Mouse (Mus musculus): Measurements from ENCODE around the gene Galnt10.

Galnt10 gene

GRCm38 (mm10) chr11:57684891-57685290 lies 39.6 kb downstream of the Galnt10 start:
- no peaks in the 10 kb centered on the region for H3K27me3 ChIP-seq (ENCODE audit: control insufficient read depth, insufficient read depth, low read length, poor library complexity, severe bottlenecking)
- no peaks in the 10 kb centered on the region for H3K36me3 ChIP-seq (ENCODE audit: control insufficient read depth, insufficient read depth, low read length, poor library complexity, severe bottlenecking)
- DNase-seq (ENCODE audit: low read depth, low spot score) = no peak

- peak; percentile 72 for DNase-seq (ENCODE audit: low read depth, low spot score)
- no peaks in the 10 kb centered on the region for H3K27me3 ChIP-seq (ENCODE audit: control insufficient read depth, insufficient read depth, low read length, poor library complexity, severe bottlenecking)
Observed at GRCm38 (mm10) chr11:57685689-57686454, 40.6 kb downstream of the Galnt10 start.

DNA sequence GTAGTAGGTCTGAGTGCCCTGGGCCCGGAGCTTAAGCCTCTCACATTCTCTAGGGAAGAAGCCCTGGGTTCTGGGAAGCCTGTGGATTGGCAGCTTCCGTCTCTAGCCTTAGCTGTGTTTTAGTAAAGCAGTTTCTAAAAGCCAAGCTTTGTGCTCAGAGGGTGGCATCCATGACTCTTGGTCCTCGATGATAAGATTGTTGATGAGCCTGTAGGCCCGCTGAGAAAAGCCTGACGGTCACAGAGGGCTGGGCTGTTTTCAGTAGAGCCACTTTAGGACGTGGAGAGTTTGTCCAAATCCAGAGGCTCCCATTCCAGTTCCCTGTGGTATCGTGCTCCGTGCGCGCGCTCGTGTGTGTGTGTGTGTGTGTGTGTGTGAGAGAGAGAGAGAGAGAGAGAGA lies 41.6 kb downstream of the Galnt10 start:
- no peak for DNase-seq (ENCODE audit: low read depth, low spot score)
- no peaks in the 10 kb centered on the region for H3K27me3 ChIP-seq (ENCODE audit: control insufficient read depth, insufficient read depth, low read length, poor library complexity, severe bottlenecking)

More at GRCm38 (mm10) chr11:57685689-57686454, 40.6 kb downstream of the Galnt10 start:
- no peaks in the 10 kb centered on the region for H3K36me3 ChIP-seq (ENCODE audit: control insufficient read depth, insufficient read depth, low read length, poor library complexity, severe bottlenecking)

DNA sequence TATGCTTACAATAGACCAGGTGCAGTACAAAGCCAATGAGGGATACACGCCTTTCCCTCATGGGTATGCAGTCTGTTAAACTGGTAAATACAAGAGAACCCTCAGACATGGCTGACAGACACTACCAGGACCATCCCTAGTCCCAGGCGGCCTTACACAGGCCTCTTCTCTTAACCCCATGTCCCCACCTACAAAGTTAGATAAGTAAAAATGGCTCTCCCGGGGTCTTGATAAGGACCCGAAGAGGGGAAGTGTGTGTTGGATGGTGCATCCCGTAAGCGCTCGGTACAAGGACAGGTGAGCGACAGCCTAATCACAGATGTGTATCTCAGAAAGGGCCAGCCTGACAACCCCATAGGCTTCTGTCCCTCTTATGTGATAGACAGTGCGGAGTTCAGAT lies 42.0 kb downstream of the Galnt10 start:
- H3K36me3 ChIP-seq (ENCODE audit: control insufficient read depth, insufficient read depth, low read length, poor library complexity, severe bottlenecking) = no peaks in the 10 kb centered on the region
- H3K27me3 ChIP-seq (ENCODE audit: control insufficient read depth, insufficient read depth, low read length, poor library complexity, severe bottlenecking) = no peaks in the 10 kb centered on the region
- DNase-seq (ENCODE audit: low read depth, low spot score) = no peak

More for the DNA sequence above, 41.6 kb downstream of the Galnt10 start:
- no peaks in the 10 kb centered on the region for H3K36me3 ChIP-seq (ENCODE audit: control insufficient read depth, insufficient read depth, low read length, poor library complexity, severe bottlenecking)

DNA sequence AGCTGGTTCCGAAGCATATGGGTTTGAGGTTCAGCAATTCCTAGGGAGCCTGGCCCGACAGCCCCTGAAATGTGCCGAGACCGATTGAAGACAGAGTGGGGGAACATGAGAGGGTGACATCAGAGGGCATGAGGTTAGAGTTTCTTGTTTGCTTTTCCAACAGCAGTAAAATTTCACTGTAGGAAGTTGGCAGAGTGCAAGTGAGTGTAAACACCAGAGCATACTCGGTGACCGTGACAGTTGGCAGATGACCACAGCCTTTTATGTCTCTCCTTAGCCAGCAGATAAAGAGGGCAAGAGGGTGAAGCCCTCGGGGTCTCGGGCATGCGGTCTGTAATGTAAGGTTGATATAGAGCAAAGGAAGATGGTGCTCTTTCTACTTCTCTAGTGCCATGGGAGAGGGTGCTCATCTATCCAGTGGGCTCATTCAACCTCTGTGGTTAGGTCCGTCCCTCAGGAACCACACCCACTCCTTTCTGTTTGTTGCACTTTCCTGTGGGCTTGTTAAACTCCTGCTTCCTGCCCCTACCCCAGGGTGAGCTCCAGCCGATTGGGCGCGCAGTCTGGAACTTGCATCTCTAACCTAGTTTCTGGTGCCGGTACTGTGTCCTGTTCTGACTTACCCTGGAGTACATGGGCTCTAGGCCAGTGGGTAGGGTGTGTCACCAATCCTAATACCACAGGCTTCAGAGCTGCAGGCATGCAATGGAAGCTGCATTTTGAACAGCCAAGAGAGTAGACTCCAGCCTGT lies 43.1 kb downstream of the Galnt10 start:
- H3K36me3 ChIP-seq (ENCODE audit: control insufficient read depth, insufficient read depth, low read length, poor library complexity, severe bottlenecking) = no peaks in the 10 kb centered on the region
- no peaks in the 10 kb centered on the region for H3K27me3 ChIP-seq (ENCODE audit: control insufficient read depth, insufficient read depth, low read length, poor library complexity, severe bottlenecking)
- no peak for DNase-seq (ENCODE audit: low read depth, low spot score)

GRCm38 (mm10) chr11:57689811-57690210 lies 44.6 kb downstream of the Galnt10 start:
- H3K27me3 ChIP-seq (ENCODE audit: control insufficient read depth, insufficient read depth, low read length, poor library complexity, severe bottlenecking) = no peaks in the 10 kb centered on the region
- no peak for DNase-seq (ENCODE audit: low read depth, low spot score)

DNA sequence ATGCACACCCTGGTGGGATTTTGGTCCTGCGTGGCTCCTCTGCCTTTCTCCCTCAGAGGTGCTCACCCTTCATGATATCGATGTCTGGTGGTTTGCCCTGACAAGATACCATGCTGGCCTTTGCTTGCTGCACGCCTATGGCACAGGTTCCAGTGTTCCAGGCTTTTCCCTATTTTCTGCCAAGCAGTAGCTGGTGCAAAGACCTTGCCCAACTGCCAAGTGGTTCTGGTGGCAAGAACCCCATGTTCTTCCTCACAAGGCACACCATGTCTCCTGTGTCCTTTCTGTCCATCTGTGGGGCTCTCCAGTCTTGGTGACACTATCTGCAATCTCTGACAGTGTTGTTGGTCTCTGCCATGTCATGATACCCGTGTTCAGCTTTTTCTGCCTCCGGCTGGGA lies 45.6 kb downstream of the Galnt10 start:
- H3K36me3 ChIP-seq (ENCODE audit: control insufficient read depth, insufficient read depth, low read length, poor library complexity, severe bottlenecking) = no peaks in the 10 kb centered on the region
- no peak for DNase-seq (ENCODE audit: low read depth, low spot score)
- no peaks in the 10 kb centered on the region for H3K27me3 ChIP-seq (ENCODE audit: control insufficient read depth, insufficient read depth, low read length, poor library complexity, severe bottlenecking)

More at GRCm38 (mm10) chr11:57689811-57690210, 44.6 kb downstream of the Galnt10 start:
- no peaks in the 10 kb centered on the region for H3K36me3 ChIP-seq (ENCODE audit: control insufficient read depth, insufficient read depth, low read length, poor library complexity, severe bottlenecking)

DNA sequence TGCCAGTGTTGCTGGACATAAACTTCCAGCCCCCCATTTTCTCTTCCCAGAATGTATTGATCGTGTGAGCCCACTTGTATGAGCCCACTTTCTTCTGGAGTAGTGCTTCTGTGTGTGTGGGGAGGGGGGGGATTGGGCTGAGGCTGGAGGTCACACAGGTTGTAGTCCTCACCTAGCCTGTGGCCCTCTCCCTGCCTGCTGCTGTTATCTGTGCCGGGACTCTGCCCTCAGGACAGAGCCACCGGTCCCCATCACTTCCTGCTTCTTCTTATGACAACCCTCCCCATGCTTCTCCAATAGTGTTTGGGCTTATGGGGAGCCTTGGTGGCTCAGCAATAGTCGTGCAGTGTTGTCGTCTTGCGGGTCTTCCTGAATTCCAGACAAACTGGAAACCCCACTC lies 46.7 kb downstream of the Galnt10 start:
- DNase-seq (ENCODE audit: low read depth, low spot score) = no peak
- Histone ChIP-seq H3K36me3 (ENCODE audit: control insufficient read depth, insufficient read depth, low read length, poor library complexity, severe bottlenecking) (no peaks in the 10 kb centered on the region), H3K27me3 (ENCODE audit: control insufficient read depth, insufficient read depth, low read length, poor library complexity, severe bottlenecking) (no peaks in the 10 kb centered on the region)

- H3K27me3 ChIP-seq (ENCODE audit: control insufficient read depth, insufficient read depth, low read length, poor library complexity, severe bottlenecking) = no peaks in the 10 kb centered on the region
- H3K36me3 ChIP-seq (ENCODE audit: control insufficient read depth, insufficient read depth, low read length, poor library complexity, severe bottlenecking) = no peaks in the 10 kb centered on the region
- no peak for DNase-seq (ENCODE audit: low read depth, low spot score)
Observed at GRCm38 (mm10) chr11:57692726-57693125, 47.5 kb downstream of the Galnt10 start.

DNA sequence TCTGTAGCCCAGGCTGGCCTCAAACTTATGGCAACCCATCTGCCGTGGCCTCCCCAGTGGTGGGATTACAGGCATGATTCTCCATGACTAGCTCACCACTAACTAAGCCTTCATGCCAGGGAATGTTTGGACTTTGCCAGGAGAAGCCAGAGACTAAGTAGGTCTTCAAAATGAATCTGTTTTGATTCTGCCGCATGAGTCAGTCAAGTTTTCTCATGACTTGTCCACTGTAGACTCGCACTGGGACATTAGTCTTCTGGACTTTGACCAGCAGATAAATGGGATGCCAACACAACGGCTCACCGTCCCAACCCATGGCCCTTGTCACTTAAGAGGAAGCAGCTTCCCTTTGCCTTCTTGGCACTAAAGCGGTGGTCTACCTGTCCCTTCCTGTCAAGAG lies 49.2 kb downstream of the Galnt10 start:
- no peak for DNase-seq (ENCODE audit: low read depth, low spot score)
- no peaks in the 10 kb centered on the region for H3K36me3 ChIP-seq (ENCODE audit: control insufficient read depth, insufficient read depth, low read length, poor library complexity, severe bottlenecking)
- no peaks in the 10 kb centered on the region for H3K27me3 ChIP-seq (ENCODE audit: control insufficient read depth, insufficient read depth, low read length, poor library complexity, severe bottlenecking)

DNA sequence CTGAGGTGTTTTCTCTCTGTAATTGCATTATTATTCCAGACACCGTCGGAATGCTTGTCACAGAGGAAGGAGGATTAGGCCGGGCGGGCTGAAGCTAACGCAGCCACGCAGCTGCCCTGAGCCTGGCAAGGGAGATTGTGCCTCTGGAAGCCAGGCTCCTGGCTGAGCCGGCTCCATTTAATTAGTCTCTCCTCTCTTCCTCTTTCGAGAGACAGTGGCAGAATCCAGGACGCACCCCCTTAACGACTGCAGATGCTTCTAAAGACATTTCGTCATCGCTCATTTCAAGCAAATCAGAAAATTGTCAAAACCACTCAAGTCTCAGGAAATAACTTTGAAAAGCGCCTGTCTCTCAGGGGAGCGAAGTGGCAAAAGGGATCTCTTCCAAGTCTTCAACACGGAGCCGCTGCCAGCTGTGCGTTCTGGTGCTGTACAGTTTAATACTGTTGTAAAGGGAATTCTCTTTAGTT lies 51.0 kb downstream of the Galnt10 start:
- H3K27me3 ChIP-seq (ENCODE audit: control insufficient read depth, insufficient read depth, low read length, poor library complexity, severe bottlenecking) = no peaks in the 10 kb centered on the region
- DNase-seq (ENCODE audit: low read depth, low spot score) = no peak
- no peaks in the 10 kb centered on the region for H3K36me3 ChIP-seq (ENCODE audit: control insufficient read depth, insufficient read depth, low read length, poor library complexity, severe bottlenecking)

- Histone ChIP-seq H3K36me3 (ENCODE audit: control insufficient read depth, insufficient read depth, low read length, poor library complexity, severe bottlenecking) (no peaks in the 10 kb centered on the region), H3K27me3 (ENCODE audit: control insufficient read depth, insufficient read depth, low read length, poor library complexity, severe bottlenecking) (no peaks in the 10 kb centered on the region)
- no peak for DNase-seq (ENCODE audit: low read depth, low spot score)
Observed at GRCm38 (mm10) chr11:57696807-57697251, 51.6 kb downstream of the Galnt10 start.

DNA sequence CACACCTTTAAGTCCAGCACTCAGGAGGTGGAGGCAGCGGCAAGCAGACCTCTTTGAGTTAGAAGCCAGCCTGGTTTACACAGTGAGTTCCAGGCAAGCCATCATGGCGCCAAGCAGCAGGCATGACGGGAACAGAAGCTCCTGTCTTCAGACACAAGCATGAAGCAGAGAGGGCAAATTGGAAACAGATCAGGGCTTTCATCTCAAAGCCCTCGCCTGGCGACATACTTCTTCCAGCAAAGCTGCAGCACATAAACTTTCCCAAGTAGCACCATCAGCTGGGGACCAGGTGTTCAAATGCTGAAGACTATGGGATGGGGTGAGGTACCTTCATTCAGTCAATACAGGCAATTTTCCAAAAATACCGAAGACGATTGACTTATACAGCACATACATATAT lies 54.9 kb downstream of the Galnt10 start:
- no peak for DNase-seq (ENCODE audit: low read depth, low spot score)

GRCm38 (mm10) chr11:57701193-57701925 lies 56.1 kb downstream of the Galnt10 start:
- Histone ChIP-seq H3K36me3 (ENCODE audit: control insufficient read depth, insufficient read depth, low read length, poor library complexity, severe bottlenecking) (no peaks in the 10 kb centered on the region), H3K27me3 (ENCODE audit: control insufficient read depth, insufficient read depth, low read length, poor library complexity, severe bottlenecking) (no peaks in the 10 kb centered on the region)
- DNase-seq (ENCODE audit: low read depth, low spot score) = no peak

More for the DNA sequence above, 54.9 kb downstream of the Galnt10 start:
- Histone ChIP-seq H3K36me3 (ENCODE audit: control insufficient read depth, insufficient read depth, low read length, poor library complexity, severe bottlenecking) (no peaks in the 10 kb centered on the region), H3K27me3 (ENCODE audit: control insufficient read depth, insufficient read depth, low read length, poor library complexity, severe bottlenecking) (no peaks in the 10 kb centered on the region)

DNA sequence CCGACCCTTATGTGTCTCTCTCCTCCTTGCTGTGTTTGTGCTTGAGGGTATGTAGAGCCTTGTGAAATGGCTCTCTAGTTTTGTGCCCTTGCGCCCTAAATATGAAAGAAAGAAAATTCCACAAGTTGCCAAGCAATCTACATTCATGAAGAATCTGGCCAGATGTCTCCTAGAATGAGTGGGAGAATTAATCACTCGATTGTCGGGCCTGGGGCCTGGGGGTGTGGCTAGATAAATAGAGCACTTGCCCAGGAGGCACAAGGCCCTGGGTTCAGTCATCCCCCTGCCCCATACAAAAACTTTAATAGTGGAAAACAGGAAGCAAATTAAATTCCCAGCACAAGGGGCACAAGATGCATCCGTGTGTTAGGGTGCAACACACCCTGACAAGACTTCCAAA lies 56.7 kb downstream of the Galnt10 start:
- no peaks in the 10 kb centered on the region for H3K27me3 ChIP-seq (ENCODE audit: control insufficient read depth, insufficient read depth, low read length, poor library complexity, severe bottlenecking)
- H3K36me3 ChIP-seq (ENCODE audit: control insufficient read depth, insufficient read depth, low read length, poor library complexity, severe bottlenecking) = no peaks in the 10 kb centered on the region
- no peak for DNase-seq (ENCODE audit: low read depth, low spot score)

All from splenic B cell, adult 2 months (primary cell).